Mouse (Mus musculus): Measurements from ENCODE around the gene Lmtk3.

Lmtk3 gene

DNA sequence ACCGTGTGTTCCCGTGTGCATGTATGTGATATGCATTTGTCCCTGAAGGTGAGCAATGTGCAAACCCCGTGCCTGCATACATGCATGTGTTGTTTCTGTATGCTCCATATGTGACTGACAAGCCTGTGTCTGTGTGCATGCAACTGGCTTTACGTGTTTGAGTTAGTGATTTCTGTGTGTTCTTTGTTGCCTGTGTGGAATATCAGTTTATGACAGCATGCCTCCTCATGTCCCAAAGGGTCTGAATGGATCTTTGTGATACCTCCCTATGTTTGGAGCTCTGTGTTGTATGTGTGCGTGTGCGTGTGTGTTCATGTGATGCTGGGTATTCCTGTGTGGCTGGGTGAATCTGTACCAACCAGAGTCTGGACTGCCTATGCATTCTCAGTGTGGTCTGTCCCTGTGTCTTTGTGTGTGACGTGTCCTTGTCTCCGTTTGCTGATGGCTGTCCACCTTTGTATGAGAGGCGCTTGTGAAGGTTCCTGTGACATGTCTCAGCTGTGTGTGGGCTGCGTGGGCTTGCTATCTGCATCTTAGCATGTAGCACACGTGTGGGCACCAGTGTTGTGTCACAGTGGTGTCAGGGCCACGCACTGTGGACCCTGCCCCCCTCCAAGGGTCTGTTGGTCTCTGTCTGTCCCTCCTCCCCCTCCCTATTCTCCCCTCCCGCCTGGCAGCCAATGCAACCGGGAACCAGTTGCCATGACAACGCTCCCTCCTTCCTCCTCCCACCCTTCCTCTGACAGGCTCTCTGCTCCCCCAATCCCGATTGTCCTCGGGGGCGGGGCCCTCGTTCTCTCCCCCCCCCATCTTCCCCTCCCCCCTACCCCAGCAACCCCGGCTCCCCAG is 1.2 kb downstream of the Lmtk3 start, which contains the start of gene Sult2b1:
Gene Sult2b1 (minus strand): TSS at position 146 of the 849 bp plus-strand sequence.
- in situ Hi-C loops (cut with MboI, MseI): no loop called here

GRCm38 (mm10) chr7:45785388-45786135 is 2.0 kb downstream of the Lmtk3 start:
- in situ Hi-C loops (cut with MboI, MseI): no loop called here

DNA sequence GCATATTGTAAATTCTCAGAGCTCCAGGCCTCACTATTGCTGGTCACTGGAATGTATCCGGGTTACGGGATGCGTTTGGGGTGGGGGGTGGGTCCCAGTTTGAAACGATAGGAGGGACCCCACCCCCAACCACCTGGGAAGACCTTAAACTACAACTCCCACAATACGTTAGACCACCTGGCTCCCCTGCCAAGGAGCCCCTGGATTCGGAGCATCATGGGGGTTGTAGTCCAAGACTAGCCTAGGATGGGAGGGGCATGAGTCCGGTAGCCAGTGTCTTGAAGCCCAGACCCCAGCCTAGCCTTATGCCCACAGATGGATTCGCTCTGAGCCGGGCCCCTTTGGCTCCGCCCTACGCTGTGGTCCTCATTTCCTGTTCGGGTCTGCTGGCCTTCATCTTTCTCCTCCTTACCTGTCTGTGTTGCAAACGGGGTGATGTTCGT is 2.6 kb downstream of the Lmtk3 start:
- in situ Hi-C loops (cut with MboI, MseI): no loop called here

- in situ Hi-C loops (cut with MboI, MseI): no loop called here
These were observed 3.3 kb downstream of the Lmtk3 start for GRCm38 (mm10) chr7:45786661-45787413.

GRCm38 (mm10) chr7:45787642-45788041 is 4.1 kb downstream of the Lmtk3 start:
- in situ Hi-C loops (cut with MboI, MseI): no loop called here

DNA sequence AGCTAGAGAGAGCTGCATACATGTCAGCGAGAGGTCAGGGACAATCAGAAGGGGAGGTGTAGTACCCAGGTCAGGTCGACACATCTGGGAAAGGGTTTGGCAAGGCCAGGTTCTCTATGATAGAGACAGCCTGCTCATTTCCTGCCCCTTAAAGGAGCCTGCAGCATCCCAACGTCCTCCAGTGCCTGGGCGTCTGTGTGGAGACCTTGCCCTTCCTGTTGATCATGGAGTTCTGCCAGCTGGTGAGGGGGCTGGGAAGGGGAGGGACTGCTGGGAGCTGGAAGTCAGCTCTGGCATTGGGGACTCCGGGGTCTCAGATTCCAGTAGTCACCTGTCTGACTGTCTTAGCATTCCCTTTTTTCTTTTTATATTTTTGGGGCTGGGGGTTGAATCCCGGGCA is 7.2 kb downstream of the Lmtk3 start:
- in situ Hi-C loops (cut with MboI, MseI): loop anchor here (5.0 kb wide), 1 partner anchor 423 kb away; the partner anchor contains the start of gene Ppfia3

DNA sequence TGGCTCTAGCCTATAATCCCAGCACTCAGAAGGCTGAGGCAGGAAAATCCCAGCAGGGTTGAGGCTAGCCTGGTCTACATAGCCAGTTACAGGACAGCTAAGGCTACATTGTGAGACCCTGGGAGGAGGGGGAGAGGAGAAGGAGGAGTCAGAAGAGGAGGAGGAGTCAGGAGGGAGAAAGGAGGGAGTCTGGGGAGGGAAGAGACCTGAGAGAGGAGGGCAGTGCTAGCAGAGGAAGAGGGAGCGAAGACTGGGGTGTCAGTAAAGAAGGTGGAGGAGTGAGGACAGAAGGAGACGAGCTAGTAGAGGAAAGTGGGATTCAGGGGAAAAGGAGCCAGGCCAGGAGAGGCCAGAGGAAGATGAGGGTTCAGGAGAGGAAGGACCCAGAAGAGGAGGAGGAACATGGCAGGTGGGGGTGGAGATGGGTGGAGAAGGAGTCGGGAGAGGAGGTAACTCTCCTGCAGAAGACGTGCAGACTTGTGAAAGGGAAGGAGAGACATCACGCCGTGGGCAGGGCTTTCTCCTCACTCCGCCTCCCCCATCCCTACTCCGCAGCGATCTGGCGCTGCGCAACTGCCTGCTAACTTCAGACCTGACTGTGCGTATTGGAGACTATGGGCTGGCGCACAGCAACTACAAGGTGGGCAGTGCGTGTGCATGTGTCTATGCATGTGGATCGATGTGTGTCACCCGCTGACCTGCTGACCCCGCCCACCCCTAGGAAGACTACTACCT is 8.4 kb downstream of the Lmtk3 start:
- in situ Hi-C loops (cut with MboI, MseI): loop anchor here (5.0 kb wide), 1 partner anchor 425 kb away; the partner anchor contains the start of gene Ppfia3

DNA sequence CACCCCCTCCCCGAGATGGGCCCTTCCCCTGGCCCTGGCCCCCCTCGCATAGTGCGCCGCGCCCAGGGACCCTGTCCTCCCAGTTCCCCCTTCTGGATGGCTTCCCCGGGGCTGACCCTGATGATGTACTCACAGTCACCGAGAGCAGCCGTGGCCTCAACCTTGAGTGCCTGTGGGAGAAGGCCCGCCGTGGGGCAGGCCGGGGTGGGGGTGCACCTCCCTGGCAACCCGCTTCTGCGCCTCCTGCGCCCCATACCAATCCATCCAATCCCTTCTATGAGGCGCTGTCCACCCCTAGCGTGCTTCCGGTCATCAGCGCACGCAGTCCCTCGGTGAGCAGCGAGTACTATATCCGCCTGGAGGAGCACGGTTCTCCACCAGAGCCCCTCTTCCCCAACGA is 9.7 kb downstream of the Lmtk3 start:
- in situ Hi-C loops (cut with MboI, MseI): loop anchor here (5.0 kb wide), 1 partner anchor 426 kb away; the partner anchor contains the start of gene Ppfia3

DNA sequence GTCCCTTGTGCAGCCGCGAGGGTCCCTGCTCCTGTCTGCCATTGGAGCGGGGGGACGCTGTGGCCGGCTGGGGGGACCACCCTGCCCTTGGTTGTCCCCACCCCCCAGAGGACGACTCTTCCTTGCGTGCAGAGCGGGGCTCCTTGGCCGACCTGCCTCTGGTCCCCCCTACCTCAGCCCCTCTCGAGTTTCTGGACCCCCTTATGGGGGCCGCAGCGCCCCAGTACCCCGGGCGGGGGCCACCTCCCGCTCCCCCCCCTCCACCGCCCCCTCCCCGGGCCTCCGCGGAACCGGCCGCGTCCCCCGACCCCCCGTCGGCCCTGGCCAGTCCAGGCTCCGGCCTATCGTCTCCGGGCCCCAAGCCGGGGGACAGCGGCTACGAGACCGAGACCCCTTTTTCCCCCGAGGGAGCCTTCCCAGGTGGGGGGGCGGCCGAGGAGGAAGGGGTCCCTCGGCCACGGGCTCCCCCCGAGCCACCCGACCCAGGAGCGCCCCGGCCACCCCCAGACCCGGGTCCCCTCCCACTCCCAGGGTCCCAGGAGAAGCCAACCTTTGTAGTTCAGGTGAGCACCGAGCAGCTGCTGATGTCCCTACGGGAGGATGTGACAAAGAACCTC is 10.5 kb downstream of the Lmtk3 start:
- in situ Hi-C loops (cut with MboI, MseI): loop anchor here (5.0 kb wide), 1 partner anchor 427 kb away; the partner anchor contains the start of gene Ppfia3

DNA sequence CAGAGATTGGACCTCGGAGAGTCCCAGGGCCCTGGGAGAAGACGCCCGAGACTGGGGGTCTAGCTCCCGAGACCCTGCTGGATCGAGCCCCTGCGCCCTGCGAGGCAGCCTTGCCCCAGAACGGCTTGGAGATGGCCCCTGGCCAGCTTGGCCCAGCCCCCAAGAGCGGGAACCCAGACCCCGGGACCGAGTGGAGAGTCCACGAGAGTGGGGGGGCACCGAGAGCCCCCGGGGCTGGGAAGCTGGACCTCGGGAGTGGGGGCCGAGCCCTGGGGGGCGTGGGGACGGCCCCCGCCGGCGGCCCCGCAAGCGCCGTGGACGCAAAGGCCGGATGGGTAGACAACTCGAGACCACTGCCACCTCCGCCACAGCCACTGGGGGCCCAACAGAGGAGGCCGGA is 11.4 kb downstream of the Lmtk3 start:
- in situ Hi-C loops (cut with MboI, MseI): loop anchor here (5.0 kb wide), 1 partner anchor 428 kb away; the partner anchor contains the start of gene Ppfia3

- in situ Hi-C loops (cut with MboI, MseI): no loop called here
These were observed 13.4 kb downstream of the Lmtk3 start for GRCm38 (mm10) chr7:45796950-45797349.

GRCm38 (mm10) chr7:45797661-45798510 is 14.3 kb downstream of the Lmtk3 start:
- in situ Hi-C loops (cut with MboI, MseI): no loop called here

- in situ Hi-C loops (cut with MboI, MseI): no loop called here
These were observed 14.9 kb downstream of the Lmtk3 start for GRCm38 (mm10) chr7:45798511-45798836.

DNA sequence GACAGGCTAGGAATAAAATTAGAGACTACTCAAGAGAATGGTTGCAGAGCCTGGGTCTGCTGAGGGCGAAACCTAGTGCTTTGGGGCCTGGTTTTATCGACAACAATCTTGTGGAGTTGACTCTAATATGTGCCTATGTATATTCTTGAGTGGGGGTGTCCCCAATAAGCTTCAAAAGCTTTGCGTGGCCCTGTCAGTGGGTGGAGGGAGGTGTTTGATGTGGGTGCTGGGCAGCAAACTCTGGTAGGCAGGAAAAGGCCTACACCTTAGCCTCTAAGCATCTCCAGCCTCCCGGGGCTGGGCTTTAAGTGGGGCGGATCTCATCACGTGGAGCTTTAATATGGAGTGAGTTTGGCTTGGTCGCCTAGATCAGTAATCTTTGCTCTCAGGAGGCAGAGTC is 15.4 kb downstream of the Lmtk3 start:
- in situ Hi-C loops (cut with MboI, MseI): no loop called here

- in situ Hi-C loops (cut with MboI, MseI): loop anchor here (5.0 kb wide), 1 partner anchor 58 kb away; no protein-coding TSS in a partner anchor
These were observed 16.5 kb downstream of the Lmtk3 start for GRCm38 (mm10) chr7:45800001-45800400.

- in situ Hi-C loops (cut with MboI, MseI): loop anchor here (5.0 kb wide), 1 partner anchor 58 kb away; no protein-coding TSS in a partner anchor
These were observed 17.1 kb downstream of the Lmtk3 start for GRCm38 (mm10) chr7:45800546-45801204.

GRCm38 (mm10) chr7:45801348-45801747 is 17.8 kb downstream of the Lmtk3 start:
- in situ Hi-C loops (cut with MboI, MseI): loop anchor here (5.0 kb wide), 1 partner anchor 59 kb away; no protein-coding TSS in a partner anchor

DNA sequence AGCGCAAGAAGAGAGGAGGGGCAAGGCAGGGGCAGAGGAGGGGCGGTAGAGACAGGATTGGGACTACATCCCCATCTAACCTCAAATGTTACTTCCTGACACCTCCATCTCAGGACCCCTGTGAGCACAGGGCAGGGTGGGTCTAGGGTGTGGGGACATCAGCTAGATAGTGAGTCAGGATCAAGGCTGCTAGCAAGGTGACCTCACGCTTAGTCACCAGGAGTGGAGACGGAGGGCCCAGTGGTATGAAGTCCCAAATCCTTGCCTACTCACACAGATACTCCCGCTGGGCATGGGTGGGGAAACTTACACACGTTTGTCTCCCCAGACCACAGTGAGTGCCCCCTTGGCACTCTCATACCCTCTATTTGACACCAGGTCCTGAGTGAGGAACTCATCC is 19.0 kb downstream of the Lmtk3 start:
- in situ Hi-C loops (cut with MboI, MseI): loop anchor here (5.0 kb wide), 1 partner anchor 60 kb away; no protein-coding TSS in a partner anchor

DNA sequence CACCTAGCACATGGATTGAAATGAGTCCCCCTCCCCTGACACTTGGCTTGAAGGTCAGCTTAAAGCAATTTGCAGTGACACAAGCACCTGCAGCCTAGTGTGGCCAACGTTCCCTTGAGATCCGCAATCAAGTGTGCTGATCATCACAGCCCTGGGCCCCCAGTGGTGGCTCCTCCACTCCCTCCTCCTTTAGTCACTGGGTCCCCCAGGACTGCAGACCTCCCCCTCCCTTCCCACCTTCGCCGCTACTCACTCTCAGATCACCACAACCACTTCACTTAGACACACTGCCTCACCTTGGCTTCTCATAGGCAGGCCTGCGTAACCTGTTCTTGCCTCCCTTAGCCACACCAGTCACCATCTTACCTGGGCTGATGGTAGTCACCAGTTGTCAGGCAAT is 22.4 kb downstream of the Lmtk3 start:
- in situ Hi-C loops (cut with MboI, MseI): no loop called here

All from T-helper 1 cell (primary cell).